Comparison of ENCODE assay signal across 40 mouse cellular contexts in genomic region chr16:19552246-19552645, GRCm38 (mm10). TPM values are rescaled to one million over a fixed set of nuclear protein-coding genes. Genes with fewer than 3 reads are reported as not detected.
"Had no signal": no experiment of that assay in that cellular context is flagged by ENCODE, and none has a peak within 500 bp of the region (broad histone marks: within the 10 kb centered on the region; RNA-seq: fewer than 3 reads in every experiment).

No protein-coding gene starts in this region.

RNA-seq across cellular contexts. Expression of gene Olfr168, which starts 16.9 kb away (rescaled TPM):
- total RNA-seq: left cerebral cortex, postnatal 10 days; left cerebral cortex, postnatal 14 days; left cerebral cortex, postnatal 25 days; left cerebral cortex, postnatal 36 days; left cerebral cortex, postnatal 4 days; liver, adult 2 months; megakaryocyte progenitor cell, adult 5-6 weeks; megakaryocyte, adult 5-6 weeks; megakaryocyte-erythroid progenitor cell, adult 5-6 weeks; midbrain, postnatal 0 days; monocyte, adult 5-6 weeks had no signal
- polyA plus RNA-seq: limb, embryonic 10.5 days; limb, embryonic 11.5 days; limb, embryonic 12.5 days; limb, embryonic 13.5 days; limb, embryonic 14.5 days; limb, embryonic 15.5 days; liver, adult 2 months; liver, embryonic 11.5 days; liver, embryonic 12.5 days; liver, embryonic 13.5 days; liver, embryonic 14.5 days; liver, embryonic 15.5 days; liver, embryonic 16.5 days; liver, postnatal 0 days; lung, adult 2 months; lung, embryonic 14.5 days; lung, embryonic 15.5 days; lung, embryonic 16.5 days; lung, postnatal 0 days; macrophage; midbrain, embryonic 10.5 days; midbrain, embryonic 11.5 days; midbrain, embryonic 12.5 days; midbrain, embryonic 13.5 days; midbrain, embryonic 14.5 days; midbrain, embryonic 15.5 days; midbrain, embryonic 16.5 days; midbrain, postnatal 0 days; myocyte; neural tube, embryonic 11.5 days; neural tube, embryonic 12.5 days had no signal

RNA-seq across cellular contexts. Expression of gene Olfr169, which starts 19.4 kb away (rescaled TPM):
- total RNA-seq: left cerebral cortex, postnatal 10 days; left cerebral cortex, postnatal 14 days; left cerebral cortex, postnatal 25 days; left cerebral cortex, postnatal 36 days; left cerebral cortex, postnatal 4 days; liver, adult 2 months; megakaryocyte progenitor cell, adult 5-6 weeks; megakaryocyte, adult 5-6 weeks; megakaryocyte-erythroid progenitor cell, adult 5-6 weeks; midbrain, postnatal 0 days; monocyte, adult 5-6 weeks had no signal
- polyA plus RNA-seq: limb, embryonic 10.5 days; limb, embryonic 11.5 days; limb, embryonic 12.5 days; limb, embryonic 13.5 days; limb, embryonic 14.5 days; limb, embryonic 15.5 days; liver, adult 2 months; liver, embryonic 11.5 days; liver, embryonic 12.5 days; liver, embryonic 13.5 days; liver, embryonic 14.5 days; liver, embryonic 15.5 days; liver, embryonic 16.5 days; liver, postnatal 0 days; lung, adult 2 months; lung, embryonic 14.5 days; lung, embryonic 15.5 days; lung, embryonic 16.5 days; lung, postnatal 0 days; macrophage; midbrain, embryonic 10.5 days; midbrain, embryonic 11.5 days; midbrain, embryonic 12.5 days; midbrain, embryonic 13.5 days; midbrain, embryonic 14.5 days; midbrain, embryonic 15.5 days; midbrain, embryonic 16.5 days; midbrain, postnatal 0 days; myocyte; neural tube, embryonic 11.5 days; neural tube, embryonic 12.5 days had no signal

RNA-seq across cellular contexts. Expression of gene Olfr167, which starts 30.2 kb away (rescaled TPM):
- total RNA-seq: left cerebral cortex, postnatal 10 days; left cerebral cortex, postnatal 14 days; left cerebral cortex, postnatal 25 days; left cerebral cortex, postnatal 36 days; left cerebral cortex, postnatal 4 days; liver, adult 2 months; megakaryocyte progenitor cell, adult 5-6 weeks; megakaryocyte, adult 5-6 weeks; megakaryocyte-erythroid progenitor cell, adult 5-6 weeks; midbrain, postnatal 0 days; monocyte, adult 5-6 weeks had no signal
- polyA plus RNA-seq: limb, embryonic 10.5 days; limb, embryonic 11.5 days; limb, embryonic 12.5 days; limb, embryonic 13.5 days; limb, embryonic 14.5 days; limb, embryonic 15.5 days; liver, adult 2 months; liver, embryonic 11.5 days; liver, embryonic 12.5 days; liver, embryonic 13.5 days; liver, embryonic 14.5 days; liver, embryonic 15.5 days; liver, embryonic 16.5 days; liver, postnatal 0 days; lung, adult 2 months; lung, embryonic 14.5 days; lung, embryonic 15.5 days; lung, embryonic 16.5 days; lung, postnatal 0 days; macrophage; midbrain, embryonic 10.5 days; midbrain, embryonic 11.5 days; midbrain, embryonic 12.5 days; midbrain, embryonic 13.5 days; midbrain, embryonic 14.5 days; midbrain, embryonic 15.5 days; midbrain, embryonic 16.5 days; midbrain, postnatal 0 days; myocyte; neural tube, embryonic 11.5 days; neural tube, embryonic 12.5 days had no signal

RNA-seq across cellular contexts. Expression of gene Olfr170, which starts 59.4 kb away (rescaled TPM):
- total RNA-seq: left cerebral cortex, postnatal 10 days; left cerebral cortex, postnatal 14 days; left cerebral cortex, postnatal 25 days; left cerebral cortex, postnatal 36 days; left cerebral cortex, postnatal 4 days; liver, adult 2 months; megakaryocyte progenitor cell, adult 5-6 weeks; megakaryocyte, adult 5-6 weeks; megakaryocyte-erythroid progenitor cell, adult 5-6 weeks; midbrain, postnatal 0 days; monocyte, adult 5-6 weeks had no signal
- polyA plus RNA-seq: limb, embryonic 10.5 days; limb, embryonic 11.5 days; limb, embryonic 12.5 days; limb, embryonic 13.5 days; limb, embryonic 14.5 days; limb, embryonic 15.5 days; liver, adult 2 months; liver, embryonic 11.5 days; liver, embryonic 12.5 days; liver, embryonic 13.5 days; liver, embryonic 14.5 days; liver, embryonic 15.5 days; liver, embryonic 16.5 days; liver, postnatal 0 days; lung, embryonic 14.5 days; lung, embryonic 15.5 days; lung, embryonic 16.5 days; lung, postnatal 0 days; macrophage; midbrain, embryonic 10.5 days; midbrain, embryonic 11.5 days; midbrain, embryonic 12.5 days; midbrain, embryonic 13.5 days; midbrain, embryonic 14.5 days; midbrain, embryonic 15.5 days; midbrain, embryonic 16.5 days; midbrain, postnatal 0 days; myocyte; neural tube, embryonic 11.5 days; neural tube, embryonic 12.5 days had no signal
